Mouse (Mus musculus) bone marrow, adult 2 months (tissue): ENCODE results near the gene Prkd1.

ENCODE experiments used
- CTCF ChIP-seq: fragments of 200-500 bp; IDR thresholded peaks from 2 replicates; pipeline ENCODE4 v1.5.1; 2011; ENCODE audit warnings: low read length, control low read depth; ENCODE audit not compliant: control insufficient read depth, insufficient read depth
- POLR2A ChIP-seq: fragments of 200-500 bp; IDR thresholded peaks from 2 replicates; pipeline ENCODE4 v1.6.1; 2011; ENCODE audit warnings: low read depth, mild to moderate bottlenecking, control low read depth, low read length, borderline replicate concordance; ENCODE audit not compliant: control insufficient read depth

GRCm38 (mm10) chr12:50538296-50538965, 110.5 kb downstream of the Prkd1 start:
- TF ChIP-seq POLR2A (no peak), CTCF (no peak)
